Mouse (Mus musculus): ENCODE data around the gene Thsd7a. TPM values are rescaled to one million over a fixed set of nuclear protein-coding genes. Genes with fewer than 3 reads are reported as not detected.

Gene Thsd7a
- polyA plus RNA-seq, 1 experiment, result 4.9 TPM

- Histone ChIP-seq H3K4me3 (ENCODE audit: insufficient read depth, low read length) (no peak overlapping the region), H3K27ac (ENCODE audit: insufficient read depth, low read length) (no peak overlapping the region), H3K4me1 (ENCODE audit: control insufficient read depth, insufficient read depth, low read length) (no peaks in the 10 kb centered on the region)
- TF ChIP-seq POLR2A (IDR thresholded peaks at IDR 0.05; ENCODE audit: low read depth, low read length) (no peak), CTCF (IDR thresholded peaks at IDR 0.05; ENCODE audit: borderline replicate concordance, insufficient read depth, low read length) (no peak)
These were observed 230.1 kb downstream of the Thsd7a start for GRCm38 (mm10) chr6:12519121-12519520.

GRCm38 (mm10) chr6:12518283-12518903 is 230.8 kb downstream of the Thsd7a start:
- H3K27ac ChIP-seq (ENCODE audit: insufficient read depth, low read length), result no peak overlapping the region
- no peaks in the 10 kb centered on the region for H3K4me1 ChIP-seq (ENCODE audit: control insufficient read depth, insufficient read depth, low read length)
- H3K4me3 ChIP-seq (ENCODE audit: insufficient read depth, low read length), result no peak overlapping the region
- TF ChIP-seq CTCF (IDR thresholded peaks at IDR 0.05; ENCODE audit: borderline replicate concordance, insufficient read depth, low read length) (no peak), POLR2A (IDR thresholded peaks at IDR 0.05; ENCODE audit: low read depth, low read length) (no peak)

DNA sequence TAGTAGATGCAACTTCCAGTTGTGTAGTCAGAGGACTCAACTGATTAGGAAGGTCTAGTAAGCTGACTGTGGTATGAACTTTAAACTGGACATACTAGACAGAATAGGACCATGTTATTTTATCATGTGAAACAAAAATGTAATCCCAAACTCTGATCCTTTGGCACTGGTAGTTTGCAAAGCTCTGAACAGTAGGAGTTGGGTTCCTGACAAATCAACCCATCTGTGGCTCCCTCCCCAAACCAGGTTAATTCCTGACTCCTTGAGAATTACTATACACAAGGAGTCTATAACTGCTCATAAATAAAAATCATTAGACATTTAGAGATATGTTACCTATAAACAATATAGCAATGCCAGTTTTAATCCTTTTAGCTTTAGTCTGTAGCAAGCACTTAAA is 231.5 kb downstream of the Thsd7a start:
- TF ChIP-seq POLR2A (IDR thresholded peaks at IDR 0.05; ENCODE audit: low read depth, low read length), result no peak
- TF ChIP-seq CTCF (IDR thresholded peaks at IDR 0.05; ENCODE audit: borderline replicate concordance, insufficient read depth, low read length), result no peak
- no peaks in the 10 kb centered on the region for H3K4me1 ChIP-seq (ENCODE audit: control insufficient read depth, insufficient read depth, low read length)
- H3K27ac ChIP-seq (ENCODE audit: insufficient read depth, low read length), result no peak overlapping the region
- H3K4me3 ChIP-seq (ENCODE audit: insufficient read depth, low read length), result no peak overlapping the region

GRCm38 (mm10) chr6:12506877-12507276 is 242.3 kb downstream of the Thsd7a start:
- no peak for TF ChIP-seq CTCF (IDR thresholded peaks at IDR 0.05; ENCODE audit: borderline replicate concordance, insufficient read depth, low read length)
- no peak for TF ChIP-seq POLR2A (IDR thresholded peaks at IDR 0.05; ENCODE audit: low read depth, low read length)
- H3K4me3 ChIP-seq (ENCODE audit: insufficient read depth, low read length), result no peak overlapping the region
- H3K27ac ChIP-seq (ENCODE audit: insufficient read depth, low read length), result no peak overlapping the region
- no peaks in the 10 kb centered on the region for H3K4me1 ChIP-seq (ENCODE audit: control insufficient read depth, insufficient read depth, low read length)

DNA sequence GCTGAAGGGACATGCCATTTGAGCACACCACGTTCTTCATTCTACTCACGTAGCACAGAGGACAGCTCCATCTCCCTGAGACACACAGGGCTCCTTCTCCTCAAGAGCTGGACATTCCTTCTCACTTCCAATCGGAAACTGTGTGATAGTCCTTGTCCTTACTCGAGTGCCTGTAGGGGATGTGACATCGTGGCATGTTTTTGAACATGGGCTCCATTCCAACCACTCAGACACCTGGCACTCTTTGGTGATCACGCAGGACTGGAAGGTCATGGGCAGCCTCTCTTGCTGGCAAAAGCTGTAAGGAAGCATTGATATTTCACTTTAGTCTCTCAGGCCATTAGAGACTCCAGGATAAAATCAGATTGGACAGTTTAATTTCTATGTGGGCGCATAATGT is 245.3 kb downstream of the Thsd7a start:
- Histone ChIP-seq H3K4me1 (ENCODE audit: control insufficient read depth, insufficient read depth, low read length) (no peaks in the 10 kb centered on the region), H3K27ac (ENCODE audit: insufficient read depth, low read length) (no peak overlapping the region), H3K4me3 (ENCODE audit: insufficient read depth, low read length) (no peak overlapping the region)
- TF ChIP-seq CTCF (IDR thresholded peaks at IDR 0.05; ENCODE audit: borderline replicate concordance, insufficient read depth, low read length) (no peak), POLR2A (IDR thresholded peaks at IDR 0.05; ENCODE audit: low read depth, low read length) (no peak)

DNA sequence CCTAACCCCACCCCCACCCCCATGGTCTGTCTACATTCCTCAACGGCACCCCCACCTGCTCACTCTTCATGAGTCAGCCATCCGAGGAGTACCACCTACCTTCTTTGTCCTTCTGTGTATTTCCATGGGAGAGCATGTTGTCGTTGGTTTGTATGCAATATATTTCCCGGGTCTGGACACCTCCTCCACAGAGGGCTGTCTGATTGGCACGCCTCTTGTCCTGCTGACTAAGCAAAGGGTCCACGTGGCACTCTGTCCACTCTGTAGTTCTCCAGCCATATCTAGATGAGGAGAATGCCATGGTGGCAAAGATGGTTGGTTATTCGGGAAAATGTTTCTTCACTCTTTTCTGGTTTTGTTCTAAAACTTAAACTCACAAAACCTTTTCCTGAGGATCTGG is 248.3 kb downstream of the Thsd7a start:
- no peaks in the 10 kb centered on the region for H3K4me1 ChIP-seq (ENCODE audit: control insufficient read depth, insufficient read depth, low read length)
- H3K27ac ChIP-seq (ENCODE audit: insufficient read depth, low read length), result no peak overlapping the region
- H3K4me3 ChIP-seq (ENCODE audit: insufficient read depth, low read length), result no peak overlapping the region
- no peak for TF ChIP-seq CTCF (IDR thresholded peaks at IDR 0.05; ENCODE audit: borderline replicate concordance, insufficient read depth, low read length)
- TF ChIP-seq POLR2A (IDR thresholded peaks at IDR 0.05; ENCODE audit: low read depth, low read length), result no peak

- Histone ChIP-seq H3K4me3 (ENCODE audit: insufficient read depth, low read length) (no peak overlapping the region), H3K4me1 (ENCODE audit: control insufficient read depth, insufficient read depth, low read length) (no peaks in the 10 kb centered on the region), H3K27ac (ENCODE audit: insufficient read depth, low read length) (no peak overlapping the region)
- no peak for TF ChIP-seq POLR2A (IDR thresholded peaks at IDR 0.05; ENCODE audit: low read depth, low read length)
- no peak for TF ChIP-seq CTCF (IDR thresholded peaks at IDR 0.05; ENCODE audit: borderline replicate concordance, insufficient read depth, low read length)
These were observed 249.3 kb downstream of the Thsd7a start for GRCm38 (mm10) chr6:12499866-12500265.

- no peak overlapping the region for H3K27ac ChIP-seq (ENCODE audit: insufficient read depth, low read length)
- no peak overlapping the region for H3K4me3 ChIP-seq (ENCODE audit: insufficient read depth, low read length)
- TF ChIP-seq CTCF (IDR thresholded peaks at IDR 0.05; ENCODE audit: borderline replicate concordance, insufficient read depth, low read length) (no peak), POLR2A (IDR thresholded peaks at IDR 0.05; ENCODE audit: low read depth, low read length) (no peak)
- no peaks in the 10 kb centered on the region for H3K4me1 ChIP-seq (ENCODE audit: control insufficient read depth, insufficient read depth, low read length)
These were observed 255.6 kb downstream of the Thsd7a start for GRCm38 (mm10) chr6:12493571-12493970.

- TF ChIP-seq POLR2A (IDR thresholded peaks at IDR 0.05; ENCODE audit: low read depth, low read length), result no peak
- TF ChIP-seq CTCF (IDR thresholded peaks at IDR 0.05; ENCODE audit: borderline replicate concordance, insufficient read depth, low read length), result no peak
- Histone ChIP-seq H3K27ac (ENCODE audit: insufficient read depth, low read length) (no peak overlapping the region), H3K4me3 (ENCODE audit: insufficient read depth, low read length) (no peak overlapping the region), H3K4me1 (ENCODE audit: control insufficient read depth, insufficient read depth, low read length) (no peaks in the 10 kb centered on the region)
These were observed 260.3 kb downstream of the Thsd7a start for GRCm38 (mm10) chr6:12488882-12489281.

- no peaks in the 10 kb centered on the region for H3K4me1 ChIP-seq (ENCODE audit: control insufficient read depth, insufficient read depth, low read length)
- H3K27ac ChIP-seq (ENCODE audit: insufficient read depth, low read length), result no peak overlapping the region
- TF ChIP-seq POLR2A (IDR thresholded peaks at IDR 0.05; ENCODE audit: low read depth, low read length) (no peak), CTCF (IDR thresholded peaks at IDR 0.05; ENCODE audit: borderline replicate concordance, insufficient read depth, low read length) (no peak)
- H3K4me3 ChIP-seq (ENCODE audit: insufficient read depth, low read length), result no peak overlapping the region
These were observed 267.6 kb downstream of the Thsd7a start for GRCm38 (mm10) chr6:12481527-12482163.
